Mouse (Mus musculus): ENCODE results near the gene Gpx4. TPM values are rescaled to one million over a fixed set of nuclear protein-coding genes. Genes with fewer than 3 reads are reported as not detected.

The Gpx4 gene
- polyA plus RNA-seq, 1 experiment from 2014 or later = 553 TPM

DNA sequence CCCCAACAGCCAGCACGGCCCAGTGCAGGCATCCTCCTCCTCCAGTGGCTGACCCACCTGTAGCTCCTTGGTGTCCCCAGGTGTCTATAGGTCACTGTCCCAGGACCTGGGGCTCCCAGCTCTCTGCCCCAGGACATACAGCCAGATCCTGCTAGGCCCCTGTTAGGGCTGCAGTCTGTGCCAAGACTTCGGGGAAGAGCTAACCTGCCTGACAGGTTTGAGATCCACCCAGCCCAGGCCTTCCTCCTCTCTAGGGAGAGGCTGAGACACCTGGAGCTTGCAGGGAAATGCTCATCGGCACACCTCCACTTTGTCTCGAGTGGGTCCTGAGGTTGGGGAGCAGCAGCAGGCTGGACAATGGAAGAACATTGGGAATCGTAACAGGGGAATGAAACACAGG, 59.0 kb downstream of the Gpx4 start:
- Histone ChIP-seq H3K4me2 (ENCODE audit: low read depth, low read length) (no peak overlapping the region), H3K9me3 (replicated peaks; ENCODE audit: control insufficient read depth, low read length) (no peaks in the 10 kb centered on the region), H3K27me3 (ENCODE audit: control insufficient read depth, insufficient read depth, low read depth, low read length) (no peaks in the 10 kb centered on the region), H3K4me3 (ENCODE audit: low read depth, low read length) (no peak overlapping the region), H3K9ac (ENCODE audit: low read depth, low read length) (no peak overlapping the region), H3K36me3 (ENCODE audit: control insufficient read depth, insufficient read depth) (no peaks in the 10 kb centered on the region), H3K27ac (ENCODE audit: low read length) (no peak overlapping the region), H3K4me1 (ENCODE audit: control insufficient read depth, low read depth, low read length) (peaks cover 29% of the 10 kb centered on the region)
- 55% methylated on average over 5 of the region's 5 CpGs for WGBS (ENCODE audit: insufficient replicate concordance)
- ATAC-seq (ENCODE audit: low read depth) = no peak

Other genes with a start within 250 kb of the Gpx4 start
- gene Misp, start 226.2 kb upstream of the Gpx4 start, polyA plus RNA-seq (2015; fragmentation: Nextera tagmentation; extraction: Ambion mirVana) = 0.43 and 1.4 TPM in 2 replicates
- 112 and 124 TPM in 2 replicates for gene Ptbp1, start 192.7 kb upstream of the Gpx4 start, polyA plus RNA-seq (2015; fragmentation: Nextera tagmentation; extraction: Ambion mirVana)
- 96.8 and 106 TPM in 2 replicates for gene Prtn3, start 172.7 kb upstream of the Gpx4 start, polyA plus RNA-seq (2015; fragmentation: Nextera tagmentation; extraction: Ambion mirVana)
- 4.8 and 5.1 TPM in 2 replicates for gene Plppr3, start 172.5 kb upstream of the Gpx4 start, polyA plus RNA-seq (2015; fragmentation: Nextera tagmentation; extraction: Ambion mirVana)
- gene Elane, start 160.9 kb upstream of the Gpx4 start, polyA plus RNA-seq (2015; fragmentation: Nextera tagmentation; extraction: Ambion mirVana) = 204 and 208 TPM in 2 replicates
- gene Cfd, start 156.3 kb upstream of the Gpx4 start, polyA plus RNA-seq (2015; fragmentation: Nextera tagmentation; extraction: Ambion mirVana) = not detected in 2 replicates
- 14.7 and 15.3 TPM in 2 replicates for gene Med16, start 138.2 kb upstream of the Gpx4 start, polyA plus RNA-seq (2015; fragmentation: Nextera tagmentation; extraction: Ambion mirVana)
- 2.5 TPM in 1 of 2 replicates, not detected in the other for gene Gm26602, start 136.3 kb upstream of the Gpx4 start, polyA plus RNA-seq (2015; fragmentation: Nextera tagmentation; extraction: Ambion mirVana)
- 0.18 and 0.20 TPM in 2 replicates for gene Kiss1r, start 130.2 kb upstream of the Gpx4 start, polyA plus RNA-seq (2015; fragmentation: Nextera tagmentation; extraction: Ambion mirVana)
- 47.1 and 49.3 TPM in 2 replicates for gene R3hdm4, start 126.0 kb upstream of the Gpx4 start, polyA plus RNA-seq (2015; fragmentation: Nextera tagmentation; extraction: Ambion mirVana)
- 5.1 and 5.8 TPM in 2 replicates for gene Arid3a, start 120.1 kb upstream of the Gpx4 start, polyA plus RNA-seq (2015; fragmentation: Nextera tagmentation; extraction: Ambion mirVana)
- 42.2 and 44.7 TPM in 2 replicates for gene Wdr18, start 87.0 kb upstream of the Gpx4 start, polyA plus RNA-seq (2015; fragmentation: Nextera tagmentation; extraction: Ambion mirVana)
- 0.08 TPM in 1 of 2 replicates, not detected in the other for gene Grin3b, start 76.5 kb upstream of the Gpx4 start, polyA plus RNA-seq (2015; fragmentation: Nextera tagmentation; extraction: Ambion mirVana)
- gene Tmem259, start 62.8 kb upstream of the Gpx4 start, polyA plus RNA-seq (2015; fragmentation: Nextera tagmentation; extraction: Ambion mirVana) = 3.0 and 4.8 TPM in 2 replicates
- gene Cnn2, start 58.6 kb upstream of the Gpx4 start, polyA plus RNA-seq (2015; fragmentation: Nextera tagmentation; extraction: Ambion mirVana) = 42.5 and 44.9 TPM in 2 replicates
- 8.6 and 9.0 TPM in 2 replicates for gene Abca7, start 50.7 kb upstream of the Gpx4 start, polyA plus RNA-seq (2015; fragmentation: Nextera tagmentation; extraction: Ambion mirVana)
- 16.6 and 17.3 TPM in 2 replicates for gene Arhgap45, start 30.5 kb upstream of the Gpx4 start, polyA plus RNA-seq (2015; fragmentation: Nextera tagmentation; extraction: Ambion mirVana)
- 66.8 and 70.1 TPM in 2 replicates for gene Polr2e, start 7.4 kb upstream of the Gpx4 start, polyA plus RNA-seq (2015; fragmentation: Nextera tagmentation; extraction: Ambion mirVana)
- 10.3 and 11.8 TPM in 2 replicates for gene Sbno2, start 58.4 kb downstream of the Gpx4 start, polyA plus RNA-seq (2015; fragmentation: Nextera tagmentation; extraction: Ambion mirVana)
- gene Stk11, start 68.6 kb downstream of the Gpx4 start, polyA plus RNA-seq (2015; fragmentation: Nextera tagmentation; extraction: Ambion mirVana) = 13.2 and 14.4 TPM in 2 replicates
- 288 and 309 TPM in 2 replicates for gene Atp5d, start 91.5 kb downstream of the Gpx4 start, polyA plus RNA-seq (2015; fragmentation: Nextera tagmentation; extraction: Ambion mirVana)
- gene Cbarp, start 93.7 kb downstream of the Gpx4 start, polyA plus RNA-seq (2015; fragmentation: Nextera tagmentation; extraction: Ambion mirVana) = 0.44 and 0.65 TPM in 2 replicates
- gene Midn, start 101.1 kb downstream of the Gpx4 start, polyA plus RNA-seq (2015; fragmentation: Nextera tagmentation; extraction: Ambion mirVana) = 2.3 and 2.6 TPM in 2 replicates
- gene Cirbp, start 118.8 kb downstream of the Gpx4 start, polyA plus RNA-seq (2015; fragmentation: Nextera tagmentation; extraction: Ambion mirVana) = 13.8 and 14.2 TPM in 2 replicates
- gene 1600002K03Rik, start 125.8 kb downstream of the Gpx4 start, polyA plus RNA-seq (2015; fragmentation: Nextera tagmentation; extraction: Ambion mirVana) = 8.4 and 8.7 TPM in 2 replicates
- gene Efna2, start 132.3 kb downstream of the Gpx4 start, polyA plus RNA-seq (2015; fragmentation: Nextera tagmentation; extraction: Ambion mirVana) = 0.47 and 0.53 TPM in 2 replicates
- 14.6 and 14.8 TPM in 2 replicates for gene Mum1, start 179.3 kb downstream of the Gpx4 start, polyA plus RNA-seq (2015; fragmentation: Nextera tagmentation; extraction: Ambion mirVana)
- 220 and 223 TPM in 2 replicates for gene Ndufs7, start 202.0 kb downstream of the Gpx4 start, polyA plus RNA-seq (2015; fragmentation: Nextera tagmentation; extraction: Ambion mirVana)
- gene Gamt, start 213.8 kb downstream of the Gpx4 start, polyA plus RNA-seq (2015; fragmentation: Nextera tagmentation; extraction: Ambion mirVana) = 138 and 166 TPM in 2 replicates
- 21.1 and 21.3 TPM in 2 replicates for gene Dazap1, start 214.3 kb downstream of the Gpx4 start, polyA plus RNA-seq (2015; fragmentation: Nextera tagmentation; extraction: Ambion mirVana)
- 460 and 501 TPM in 2 replicates for gene Rps15, start 245.3 kb downstream of the Gpx4 start, polyA plus RNA-seq (2015; fragmentation: Nextera tagmentation; extraction: Ambion mirVana)
- 0.12 and 0.23 TPM in 2 replicates for gene Apc2, start 248.8 kb downstream of the Gpx4 start, polyA plus RNA-seq (2015; fragmentation: Nextera tagmentation; extraction: Ambion mirVana)

All from liver, embryonic 16.5 days (tissue).